Mouse (Mus musculus): ENCODE measurements at regions not wholly inside any gene's neighbourhood (a gene's known extent, or its start where the extent isn't known, plus 50 kb on each side); places are given as distances from the start of the nearest gene placed in this dataset.

- Histone ChIP-seq H3K4me3 (ENCODE audit: low read depth, low read length) (no peak overlapping the region), H3K27ac (replicated peaks) (no peak overlapping the region), H3K4me2 (replicated peaks; ENCODE audit: low read depth) (no peak overlapping the region), H3K36me3 (ENCODE audit: control insufficient read depth, insufficient read depth, low read length) (no peaks in the 10 kb centered on the region), H3K9me3 (ENCODE audit: control insufficient read depth, low read length) (no peaks in the 10 kb centered on the region), H3K4me1 (replicated peaks; ENCODE audit: control insufficient read depth, insufficient read depth) (no peaks in the 10 kb centered on the region; the same call in 1 of the 2 replicates), H3K27me3 (ENCODE audit: control insufficient read depth, insufficient read depth, low read length) (no peaks in the 10 kb centered on the region), H3K9ac (ENCODE audit: low read length) (no peak overlapping the region)
- TF ChIP-seq CTCF (IDR thresholded peaks at IDR 0.05; ENCODE audit: low read depth) (no peak), EP300 (optimal IDR thresholded peaks at IDR 0.05) (no peak)
- ATAC-seq (ENCODE audit: low FRiP score, low TSS enrichment) (no peak), DNase-seq (ENCODE audit: low spot score) (no peak)
- WGBS, result 67% methylated on average over 5 of the region's 5 CpGs
These were observed 179.4 kb downstream of the Fam43a start for GRCm38 (mm10) chr16:30778945-30779344.

DNA sequence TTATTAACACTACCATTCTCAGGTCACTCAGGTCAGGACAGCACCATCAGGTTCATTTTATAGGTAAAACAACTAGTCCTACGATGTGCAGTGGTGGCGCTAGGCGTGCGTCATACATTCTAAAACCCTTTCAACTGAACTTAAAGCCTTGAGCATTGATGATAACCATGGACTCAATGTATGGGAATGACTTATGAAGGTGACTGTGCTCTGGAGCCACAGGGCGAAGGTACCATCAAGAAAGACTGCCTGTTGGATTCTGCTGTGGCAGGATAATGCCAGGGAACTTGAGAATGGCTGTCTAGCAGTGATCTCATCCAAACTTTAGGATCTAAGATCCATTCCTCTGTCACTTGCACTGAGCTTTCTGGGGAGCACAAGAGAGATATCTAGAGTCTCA lies 184.7 kb downstream of the Fam43a start:
- no peak overlapping the region for H3K4me3 ChIP-seq (ENCODE audit: low read depth, low read length)
- WGBS, result 94% methylated on average over 5 of the region's 5 CpGs
- 0 out of 2 replicates have a peak, but pooled peaks cover 3% of the 10 kb centered on the region for H3K4me1 ChIP-seq (replicated peaks; ENCODE audit: control insufficient read depth, insufficient read depth)
- no peak for DNase-seq (ENCODE audit: low spot score)
- no peak overlapping the region for H3K9ac ChIP-seq (ENCODE audit: low read length)
- ATAC-seq (ENCODE audit: low FRiP score, low TSS enrichment), result no peak
- no peak for TF ChIP-seq EP300 (optimal IDR thresholded peaks at IDR 0.05)
- TF ChIP-seq CTCF (IDR thresholded peaks at IDR 0.05; ENCODE audit: low read depth), result no peak
- no peaks in the 10 kb centered on the region for H3K27me3 ChIP-seq (ENCODE audit: control insufficient read depth, insufficient read depth, low read length)
- no peaks in the 10 kb centered on the region for H3K36me3 ChIP-seq (ENCODE audit: control insufficient read depth, insufficient read depth, low read length)
- H3K27ac ChIP-seq (replicated peaks), result no peak overlapping the region
- no peaks in the 10 kb centered on the region for H3K9me3 ChIP-seq (ENCODE audit: control insufficient read depth, low read length)
- no peak overlapping the region for H3K4me2 ChIP-seq (replicated peaks; ENCODE audit: low read depth)

- no peak overlapping the region for H3K4me3 ChIP-seq (ENCODE audit: low read depth, low read length)
- ATAC-seq (ENCODE audit: low FRiP score, low TSS enrichment) (no peak), DNase-seq (ENCODE audit: low spot score) (no peak)
- no peak overlapping the region for H3K9ac ChIP-seq (ENCODE audit: low read length)
- peaks cover 4% of the 10 kb centered on the region for H3K4me1 ChIP-seq (replicated peaks; ENCODE audit: control insufficient read depth, insufficient read depth)
- H3K9me3 ChIP-seq (ENCODE audit: control insufficient read depth, low read length), result no peaks in the 10 kb centered on the region
- H3K36me3 ChIP-seq (ENCODE audit: control insufficient read depth, insufficient read depth, low read length), result no peaks in the 10 kb centered on the region
- H3K27ac ChIP-seq (replicated peaks), result no peak overlapping the region
- H3K27me3 ChIP-seq (ENCODE audit: control insufficient read depth, insufficient read depth, low read length), result no peaks in the 10 kb centered on the region
- no peak for TF ChIP-seq CTCF (IDR thresholded peaks at IDR 0.05; ENCODE audit: low read depth)
- TF ChIP-seq EP300 (optimal IDR thresholded peaks at IDR 0.05), result no peak
- no peak overlapping the region for H3K4me2 ChIP-seq (replicated peaks; ENCODE audit: low read depth)
- 93% methylated on average over 1 of the region's 1 CpGs for WGBS
These were observed 185.4 kb downstream of the Fam43a start for GRCm38 (mm10) chr16:30784949-30785348.

DNA sequence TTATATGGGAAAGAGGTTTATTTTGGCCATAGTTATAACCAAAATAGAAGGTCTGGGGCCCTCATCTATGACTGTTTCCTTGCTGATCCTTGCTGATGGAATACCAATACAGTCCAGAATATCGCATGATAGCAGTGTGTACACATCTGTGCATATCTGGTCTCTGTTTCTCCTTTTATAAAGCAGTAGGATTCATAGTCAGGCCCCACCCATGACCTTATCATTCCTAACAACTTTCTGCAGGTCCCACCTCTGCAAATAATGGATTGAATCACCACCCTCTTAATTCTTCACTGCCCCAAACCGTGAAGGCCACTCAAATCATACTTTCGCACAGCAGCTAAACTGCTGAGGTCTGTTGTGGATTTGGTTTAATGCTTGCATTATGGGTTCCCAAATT lies 186.5 kb downstream of the Fam43a start:
- Histone ChIP-seq H3K9ac (ENCODE audit: low read length) (no peak overlapping the region), H3K9me3 (ENCODE audit: control insufficient read depth, low read length) (no peaks in the 10 kb centered on the region), H3K36me3 (ENCODE audit: control insufficient read depth, insufficient read depth, low read length) (no peaks in the 10 kb centered on the region), H3K4me1 (replicated peaks; ENCODE audit: control insufficient read depth, insufficient read depth) (peaks cover 12% of the 10 kb centered on the region), H3K27ac (replicated peaks) (no peak overlapping the region), H3K4me2 (replicated peaks; ENCODE audit: low read depth) (no peak overlapping the region), H3K4me3 (ENCODE audit: low read depth, low read length) (no peak overlapping the region), H3K27me3 (ENCODE audit: control insufficient read depth, insufficient read depth, low read length) (no peaks in the 10 kb centered on the region)
- TF ChIP-seq EP300 (optimal IDR thresholded peaks at IDR 0.05), result no peak
- TF ChIP-seq CTCF (IDR thresholded peaks at IDR 0.05; ENCODE audit: low read depth), result no peak
- WGBS, result 76% methylated on average over 3 of the region's 3 CpGs
- DNase-seq (ENCODE audit: low spot score) (no peak), ATAC-seq (ENCODE audit: low FRiP score, low TSS enrichment) (no peak)

GRCm38 (mm10) chr16:30787351-30787750 lies 187.8 kb downstream of the Fam43a start:
- DNase-seq (ENCODE audit: low spot score) (peak; percentile 13), ATAC-seq (ENCODE audit: low FRiP score, low TSS enrichment) (no peak)
- TF ChIP-seq CTCF (IDR thresholded peaks at IDR 0.05; ENCODE audit: low read depth) (no peak), EP300 (optimal IDR thresholded peaks at IDR 0.05) (no peak)
- Histone ChIP-seq H3K4me1 (replicated peaks; ENCODE audit: control insufficient read depth, insufficient read depth) (peaks cover 12% of the 10 kb centered on the region), H3K27me3 (ENCODE audit: control insufficient read depth, insufficient read depth, low read length) (no peaks in the 10 kb centered on the region), H3K9ac (ENCODE audit: low read length) (no peak overlapping the region), H3K36me3 (ENCODE audit: control insufficient read depth, insufficient read depth, low read length) (no peaks in the 10 kb centered on the region), H3K4me3 (ENCODE audit: low read depth, low read length) (no peak overlapping the region), H3K9me3 (ENCODE audit: control insufficient read depth, low read length) (no peaks in the 10 kb centered on the region), H3K27ac (replicated peaks) (no peak overlapping the region), H3K4me2 (replicated peaks; ENCODE audit: low read depth) (no peak overlapping the region)
- WGBS, result 90% methylated on average over 1 of the region's 1 CpGs

DNA sequence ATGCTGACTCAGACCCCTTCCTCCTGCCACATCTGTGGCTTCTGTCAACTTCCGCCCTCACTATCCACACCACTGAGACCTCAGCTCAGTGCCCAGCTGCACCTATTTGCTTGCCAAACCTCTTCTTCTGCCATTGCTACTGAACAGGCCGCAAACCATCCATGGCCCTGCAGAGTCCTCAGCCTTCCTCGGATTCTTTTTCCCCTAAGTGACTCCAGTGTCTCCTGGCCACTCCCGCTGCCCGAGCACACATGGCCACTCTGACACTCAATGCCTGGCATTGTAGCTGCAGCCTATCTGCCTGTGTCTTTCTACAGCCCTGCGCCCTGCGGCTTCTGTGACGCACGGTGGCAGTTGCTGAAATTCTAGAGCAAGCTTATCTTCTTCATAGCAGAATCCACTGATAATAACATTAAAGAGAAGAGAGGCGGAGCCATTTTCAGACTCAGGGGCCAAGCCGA lies 188.8 kb downstream of the Fam43a start:
- WGBS, result 69% methylated on average over 11 of the region's 11 CpGs
- Histone ChIP-seq H3K9me3 (ENCODE audit: control insufficient read depth, low read length) (no peaks in the 10 kb centered on the region), H3K27ac (replicated peaks) (0 out of 2 replicates have a peak overlapping the region, but pooled peaks have one; percentile 13), H3K36me3 (ENCODE audit: control insufficient read depth, insufficient read depth, low read length) (no peaks in the 10 kb centered on the region), H3K9ac (ENCODE audit: low read length) (no peak overlapping the region), H3K4me3 (ENCODE audit: low read depth, low read length) (no peak overlapping the region), H3K4me1 (replicated peaks; ENCODE audit: control insufficient read depth, insufficient read depth) (peaks cover 12% of the 10 kb centered on the region), H3K4me2 (replicated peaks; ENCODE audit: low read depth) (no peak overlapping the region), H3K27me3 (ENCODE audit: control insufficient read depth, insufficient read depth, low read length) (no peaks in the 10 kb centered on the region)
- no peak for ATAC-seq (ENCODE audit: low FRiP score, low TSS enrichment)
- TF ChIP-seq EP300 (optimal IDR thresholded peaks at IDR 0.05), result no peak
- TF ChIP-seq CTCF (IDR thresholded peaks at IDR 0.05; ENCODE audit: low read depth), result no peak
- peak; percentile 43 for DNase-seq (ENCODE audit: low spot score)

Data from stomach, postnatal 0 days (tissue).